Mouse (Mus musculus) ES-CJ7 (cell line): ENCODE measurements around the gene Nr1h2.

Experiments used
- DNase-seq: peaks from one replicate; pipeline ENCODE4 v3.0.0; 2011; ENCODE audit warnings: low read depth, low spot score

Nr1h2 gene

DNA sequence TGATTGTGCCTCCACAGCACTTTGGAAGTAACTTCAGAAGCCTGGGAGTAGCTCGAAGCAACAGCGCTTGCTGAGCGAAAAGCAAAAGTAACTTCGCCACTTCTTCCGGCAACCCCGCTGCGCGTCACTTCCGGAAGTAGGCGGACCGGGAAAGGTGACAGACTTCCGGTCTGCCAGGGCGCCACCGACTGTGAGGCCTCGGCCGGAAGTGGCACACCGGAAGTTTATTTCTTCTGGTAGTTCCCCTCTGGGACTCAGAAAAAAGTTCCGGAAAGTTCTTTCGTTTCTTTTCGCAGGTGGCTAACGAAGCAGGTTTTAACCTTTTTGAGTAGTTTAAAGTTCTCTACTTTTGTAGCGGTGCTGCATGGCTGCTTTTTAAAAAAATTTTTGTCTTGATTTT lies at the start of gene Nr1h2:
Nr1h2 (minus strand) TSS at position 126 of the 400 bp plus-strand sequence.
- DNase-seq: peak; percentile 96

DNA sequence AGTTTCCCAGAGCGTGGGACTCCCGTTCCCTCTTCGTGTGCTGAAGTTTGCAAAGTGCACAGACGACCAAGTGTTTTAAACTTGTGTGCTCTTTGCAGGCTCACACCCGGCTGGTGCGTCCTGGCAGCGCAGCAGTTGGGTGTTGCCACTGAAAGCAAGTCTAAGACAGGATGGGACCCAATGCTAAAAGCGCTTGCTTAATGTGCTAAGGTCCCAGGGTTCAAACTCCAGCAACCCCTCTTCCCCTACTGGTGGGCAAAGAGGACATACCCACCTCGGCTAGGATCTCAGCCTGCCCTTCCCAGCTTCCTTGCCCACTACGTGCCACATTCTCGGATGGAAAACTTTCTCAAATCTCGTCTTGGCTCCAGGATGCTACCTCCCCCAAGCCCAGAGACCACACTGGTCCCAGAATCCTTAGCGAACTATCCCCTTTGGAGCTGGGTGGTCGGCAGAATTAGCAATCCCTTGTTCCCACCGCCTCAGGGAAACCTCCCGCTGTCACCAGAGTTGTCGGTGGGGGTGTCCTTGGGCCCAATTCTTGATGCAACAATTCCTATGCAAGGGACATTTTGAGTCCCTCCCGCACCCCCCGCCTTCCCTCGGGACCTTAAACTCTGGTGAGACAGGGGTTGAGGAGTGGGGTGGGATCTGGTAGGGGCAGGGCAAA lies 49.6 kb upstream of the Nr1h2 start:
- DNase-seq: peak; percentile 89

DNA sequence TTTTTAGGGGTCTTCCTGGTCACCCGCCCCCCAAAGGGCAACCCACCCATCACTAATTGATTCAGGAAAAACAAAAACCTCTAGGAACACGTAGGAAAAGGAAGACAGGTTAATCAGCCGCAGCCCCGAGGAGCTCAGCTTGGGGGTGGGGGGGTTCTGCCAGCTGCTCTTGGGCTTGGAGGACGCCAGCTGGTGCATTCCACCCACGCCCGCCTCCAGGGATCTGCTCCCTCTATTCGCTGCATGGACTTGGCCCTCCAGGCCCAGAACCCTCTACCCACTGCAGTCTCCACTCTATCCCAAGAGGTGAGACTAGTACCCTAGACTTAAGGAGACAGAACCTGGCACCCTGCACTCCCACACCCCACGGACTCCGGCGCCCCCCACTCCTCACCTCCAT lies 48.7 kb upstream of the Nr1h2 start:
- no peak for DNase-seq

DNA sequence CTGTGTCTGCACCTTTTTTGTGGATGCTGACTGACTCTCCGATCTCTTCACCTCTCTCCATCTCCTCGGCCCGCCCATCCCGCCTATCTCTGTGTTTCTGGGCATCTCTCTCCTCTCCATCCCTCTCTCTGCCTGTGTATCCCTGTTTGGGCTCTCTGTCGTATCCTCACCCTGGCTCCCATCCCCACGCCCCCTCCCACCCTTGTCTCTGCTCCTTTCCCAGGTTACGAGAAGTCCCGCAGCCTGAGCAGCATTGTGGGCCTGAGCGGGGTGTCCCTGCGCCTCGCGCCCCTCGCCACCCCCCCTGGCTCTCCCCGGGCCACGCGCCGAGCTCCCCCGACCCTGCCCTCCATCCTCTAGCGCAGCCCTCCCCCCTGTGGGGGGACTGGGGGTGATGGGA lies 47.9 kb upstream of the Nr1h2 start:
- no peak for DNase-seq

DNA sequence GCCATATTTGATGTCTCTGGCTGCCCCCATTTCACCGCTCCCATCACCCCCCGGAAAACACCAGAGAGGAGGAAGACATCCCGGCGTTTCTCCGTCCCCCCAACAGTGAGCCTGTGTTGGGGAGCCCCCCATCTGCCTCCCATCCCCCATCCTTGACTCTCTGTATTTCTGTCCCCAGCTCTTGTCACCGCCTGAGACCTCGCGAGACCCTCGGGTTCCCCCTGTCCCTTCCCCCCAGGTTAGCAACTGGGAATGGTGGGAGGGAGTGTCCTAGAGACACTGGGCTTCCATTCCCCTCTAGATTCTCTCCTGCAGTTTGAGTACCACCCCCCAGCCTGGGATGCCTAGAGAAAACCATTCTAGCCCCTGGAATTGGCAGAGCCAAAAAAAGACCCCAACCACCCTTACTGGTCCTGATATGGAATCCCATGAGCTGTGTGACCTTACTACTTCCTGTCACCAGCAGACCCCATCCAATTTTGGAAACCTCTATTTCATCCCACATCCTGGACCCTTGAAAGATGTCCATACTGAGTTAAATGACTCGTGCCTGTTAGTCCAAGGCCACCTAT lies 47.0 kb upstream of the Nr1h2 start:
- no peak for DNase-seq

DNA sequence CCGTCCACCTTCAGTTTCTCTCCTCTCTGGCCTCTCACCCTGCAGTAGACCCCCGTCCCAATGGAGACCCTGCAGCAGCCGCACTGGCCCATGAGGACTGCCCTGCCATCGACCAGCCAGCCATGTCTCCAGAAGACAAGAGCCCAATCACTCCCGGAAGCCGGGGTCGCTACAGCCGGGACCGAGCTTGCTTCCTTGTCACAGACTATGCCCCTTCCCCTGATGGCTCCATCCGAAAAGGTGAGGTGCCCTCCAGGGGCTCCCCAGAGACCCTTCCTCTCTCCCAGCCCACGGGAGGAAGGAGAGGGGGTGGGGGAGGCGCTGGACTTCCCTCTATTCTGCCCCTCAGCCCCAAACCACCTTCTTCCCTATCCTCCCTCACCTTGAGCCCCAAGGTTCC lies 44.6 kb upstream of the Nr1h2 start:
- DNase-seq: no peak

DNA sequence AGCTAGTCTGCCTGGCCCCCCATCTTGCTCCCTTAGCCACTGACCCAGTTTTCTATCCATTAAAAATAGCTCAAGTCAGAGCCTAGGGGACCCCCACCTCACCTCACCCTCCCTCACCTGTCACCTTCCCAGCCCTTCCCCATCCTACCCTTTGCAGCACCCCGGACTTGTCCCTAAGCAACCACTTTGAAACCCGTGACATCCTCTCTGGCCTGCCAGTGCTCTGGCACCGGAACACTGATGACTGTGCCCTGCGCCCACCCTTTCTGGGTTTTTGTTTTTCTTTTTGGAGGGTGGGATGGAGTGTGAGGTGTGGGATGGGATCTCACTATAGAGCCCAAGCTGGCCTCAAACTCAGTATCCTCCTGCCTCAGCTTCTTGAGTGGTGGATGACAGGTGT lies 43.9 kb upstream of the Nr1h2 start:
- DNase-seq: no peak

DNA sequence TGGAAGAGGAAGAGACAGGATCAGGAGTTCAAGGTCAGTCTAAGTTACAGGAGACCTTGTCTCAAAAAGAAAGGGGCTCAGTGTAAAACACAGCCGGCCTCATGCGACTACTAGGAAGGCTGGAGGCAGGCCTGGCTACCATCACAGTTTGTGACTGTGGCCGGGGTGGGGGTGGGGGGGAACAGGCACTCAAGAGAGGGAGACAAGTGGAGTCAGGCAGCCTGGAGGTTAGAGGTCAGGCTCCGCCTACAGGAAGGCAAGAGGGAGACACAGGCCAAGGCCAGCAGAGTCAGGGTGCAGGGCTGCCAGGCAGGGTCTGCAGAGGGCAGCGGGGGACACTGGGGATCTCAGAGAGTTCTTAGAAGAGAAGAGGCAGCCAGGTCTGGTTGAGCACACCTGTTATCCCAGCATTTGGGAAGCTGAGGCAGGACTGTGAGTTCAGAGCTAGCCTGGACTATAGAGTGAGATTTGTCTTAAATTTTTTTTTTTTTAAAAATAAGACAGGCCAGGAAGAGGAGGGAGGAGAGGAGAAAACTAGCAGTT lies 43.3 kb upstream of the Nr1h2 start:
- DNase-seq: peak; percentile 67

DNA sequence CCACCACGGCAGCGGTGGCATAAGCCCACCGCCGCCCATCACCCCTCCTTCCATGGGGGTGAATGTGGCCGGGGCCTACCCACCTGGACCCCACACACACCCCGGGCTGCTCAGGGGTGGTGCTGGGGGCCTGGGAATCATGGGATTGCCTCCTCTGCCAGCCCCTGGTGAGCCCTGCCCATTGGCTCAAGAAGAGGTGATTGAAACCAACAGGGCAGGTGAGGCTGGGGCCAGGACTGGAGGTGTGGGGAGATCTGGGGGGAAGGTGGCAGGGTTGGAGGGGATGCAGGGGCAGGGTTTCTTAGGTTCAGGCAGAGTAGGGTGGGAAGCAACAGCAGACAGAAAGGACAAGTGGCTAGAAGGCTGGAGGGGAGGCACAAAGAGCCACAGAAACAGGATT lies 42.3 kb upstream of the Nr1h2 start:
- no peak for DNase-seq

DNA sequence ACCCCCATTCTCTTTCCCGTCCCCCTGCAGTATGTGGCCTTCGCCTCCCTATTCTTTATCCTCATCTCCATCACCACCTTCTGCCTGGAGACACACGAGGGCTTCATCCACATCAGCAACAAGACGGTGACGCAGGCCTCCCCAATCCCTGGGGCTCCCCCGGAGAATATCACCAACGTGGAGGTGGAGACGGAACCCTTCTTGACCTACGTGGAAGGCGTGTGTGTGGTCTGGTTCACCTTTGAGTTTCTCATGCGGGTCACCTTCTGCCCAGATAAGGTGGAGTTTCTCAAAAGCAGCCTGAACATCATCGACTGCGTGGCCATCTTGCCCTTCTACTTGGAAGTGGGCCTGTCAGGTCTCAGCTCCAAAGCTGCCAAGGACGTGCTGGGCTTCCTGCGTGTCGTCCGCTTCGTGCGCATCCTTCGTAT lies 41.4 kb upstream of the Nr1h2 start:
- DNase-seq: no peak

DNA sequence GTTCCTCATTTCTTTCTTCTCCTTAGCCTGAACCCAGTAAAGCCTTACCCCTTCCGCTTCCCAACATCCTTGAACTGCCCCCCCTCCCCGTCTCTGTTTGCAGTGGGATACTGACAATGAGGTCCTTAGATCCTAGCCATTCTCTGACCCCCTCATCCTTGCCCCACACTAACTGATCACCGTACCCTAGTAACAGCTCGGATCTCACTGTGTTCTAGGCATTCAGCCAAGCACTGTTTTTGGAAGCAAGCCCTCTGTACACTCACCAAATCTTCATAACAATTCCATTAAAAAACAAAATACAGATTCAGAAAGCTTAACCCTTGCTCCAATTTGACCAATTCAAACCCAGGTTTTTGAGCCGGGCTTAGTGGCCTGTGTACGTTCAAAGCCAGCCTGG lies 40.5 kb upstream of the Nr1h2 start:
- no peak for DNase-seq

DNA sequence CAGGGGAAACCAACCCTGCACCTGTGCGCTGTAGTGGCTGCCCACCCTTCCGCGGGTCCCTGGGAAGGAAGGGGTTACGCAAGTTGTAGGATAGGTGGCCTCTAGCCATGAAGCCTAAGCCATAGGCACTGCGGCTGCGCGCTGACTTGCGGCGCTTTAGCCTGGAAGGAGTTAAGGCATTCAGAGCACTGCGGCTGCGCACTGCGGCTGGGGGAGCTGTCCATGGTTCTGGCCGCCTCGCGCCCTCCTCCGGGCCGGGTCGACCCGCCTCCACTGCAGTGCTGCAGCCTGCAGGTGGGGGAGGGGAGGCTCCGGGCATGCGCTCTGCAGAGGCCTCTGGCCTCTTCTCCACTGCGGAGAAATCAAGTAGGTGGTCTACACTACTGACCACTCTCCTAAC lies 40.0 kb upstream of the Nr1h2 start:
- peak; percentile 94 for DNase-seq

DNA sequence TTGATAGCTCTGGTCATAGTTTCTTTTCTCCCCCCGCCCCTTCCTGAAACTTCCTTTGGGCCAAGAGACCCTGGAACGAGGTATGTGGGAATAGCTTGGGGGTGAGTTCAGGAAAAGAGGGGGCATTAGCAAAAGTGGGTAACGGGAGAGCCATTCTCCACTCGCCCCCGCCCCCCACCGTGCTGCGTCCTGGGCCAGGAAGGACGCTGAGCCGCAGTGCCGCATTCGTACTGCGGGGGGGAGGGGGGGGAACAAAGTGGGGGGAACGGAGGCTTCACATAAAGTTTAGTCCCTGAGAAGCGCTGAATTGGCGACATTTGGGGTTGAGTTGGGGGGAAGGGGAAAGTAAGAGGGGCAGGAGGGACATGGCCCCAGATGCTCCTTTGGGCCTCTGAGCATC lies 39.3 kb upstream of the Nr1h2 start:
- no peak for DNase-seq

DNA sequence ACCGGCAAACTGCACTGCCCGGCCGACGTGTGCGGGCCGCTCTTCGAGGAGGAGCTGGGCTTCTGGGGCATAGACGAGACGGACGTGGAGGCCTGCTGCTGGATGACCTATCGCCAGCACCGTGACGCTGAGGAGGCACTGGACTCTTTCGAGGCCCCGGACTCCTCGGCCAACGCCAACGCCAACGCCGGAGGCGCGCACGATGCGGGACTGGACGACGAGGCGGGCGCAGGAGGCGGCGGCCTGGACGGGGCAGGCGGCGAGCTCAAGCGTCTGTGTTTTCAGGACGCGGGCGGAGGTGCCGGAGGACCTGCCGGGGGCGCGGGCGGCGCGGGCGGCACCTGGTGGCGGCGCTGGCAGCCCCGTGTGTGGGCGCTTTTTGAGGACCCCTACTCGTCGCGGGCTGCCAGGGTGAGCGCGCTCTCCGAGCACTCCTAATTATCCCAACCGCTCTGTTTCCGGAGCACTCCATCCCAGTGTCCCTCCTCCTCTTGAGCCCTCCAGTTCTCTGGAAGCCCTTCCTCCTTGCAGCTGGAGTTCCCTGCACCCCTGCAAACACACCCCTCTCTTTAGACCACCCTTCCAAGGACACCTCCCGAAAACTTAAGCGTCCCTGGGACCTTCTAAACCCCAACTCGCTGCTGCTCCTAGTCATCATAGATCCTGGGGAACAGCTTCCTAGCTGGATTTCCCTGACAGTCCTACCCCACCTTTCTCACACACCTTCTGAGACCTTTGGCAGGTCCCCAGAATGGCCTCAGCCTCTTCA lies 37.8 kb upstream of the Nr1h2 start:
- DNase-seq: no peak

DNA sequence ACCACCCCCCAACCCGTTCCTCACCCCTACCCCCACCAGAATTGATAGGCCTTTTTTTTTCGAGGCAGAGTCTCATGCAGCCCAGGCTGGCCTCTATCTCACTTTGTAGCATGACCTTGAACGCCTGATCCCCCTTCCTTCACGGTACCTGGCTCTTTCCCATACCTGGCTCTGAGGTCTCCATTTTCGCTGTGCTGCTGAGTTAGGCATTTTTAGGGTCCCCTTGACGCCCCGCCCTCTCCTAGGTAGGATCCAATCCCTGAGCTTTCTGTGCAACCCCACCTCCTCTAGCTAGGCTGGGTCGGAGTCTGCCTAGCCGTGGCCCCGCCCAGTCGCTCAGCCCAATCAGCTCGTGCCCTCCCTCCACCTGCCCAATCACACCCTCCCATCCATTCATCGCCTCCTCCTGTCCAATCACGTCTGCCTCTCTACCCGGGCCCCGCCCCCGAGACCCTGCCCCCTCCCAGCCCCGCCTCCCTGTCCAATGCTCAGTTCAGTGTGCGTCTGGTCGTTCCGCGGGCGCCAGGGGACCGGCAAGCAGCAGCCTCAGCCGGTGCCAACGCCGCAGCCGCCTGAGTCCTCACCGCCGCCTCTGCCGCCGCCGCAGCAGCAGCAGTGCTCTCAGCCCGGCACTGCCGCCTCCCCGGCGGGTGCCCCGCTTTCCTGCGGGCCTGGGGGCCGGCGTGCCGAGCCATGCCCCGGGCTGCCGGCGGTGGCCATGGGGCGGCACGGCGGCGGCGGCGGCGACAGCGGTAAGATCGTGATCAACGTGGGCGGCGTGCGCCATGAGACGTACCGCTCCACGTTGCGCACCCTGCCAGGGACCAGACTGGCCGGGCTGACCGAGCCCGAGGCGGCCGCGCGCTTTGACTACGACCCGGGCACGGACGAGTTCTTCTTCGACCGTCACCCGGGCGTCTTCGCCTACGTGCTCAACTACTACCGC lies 36.9 kb upstream of the Nr1h2 start, which contains the start of gene Kcnc3:
Kcnc3 (plus strand) TSS at position 263 of the 946 bp plus-strand sequence.
- DNase-seq: peak; percentile 99

DNA sequence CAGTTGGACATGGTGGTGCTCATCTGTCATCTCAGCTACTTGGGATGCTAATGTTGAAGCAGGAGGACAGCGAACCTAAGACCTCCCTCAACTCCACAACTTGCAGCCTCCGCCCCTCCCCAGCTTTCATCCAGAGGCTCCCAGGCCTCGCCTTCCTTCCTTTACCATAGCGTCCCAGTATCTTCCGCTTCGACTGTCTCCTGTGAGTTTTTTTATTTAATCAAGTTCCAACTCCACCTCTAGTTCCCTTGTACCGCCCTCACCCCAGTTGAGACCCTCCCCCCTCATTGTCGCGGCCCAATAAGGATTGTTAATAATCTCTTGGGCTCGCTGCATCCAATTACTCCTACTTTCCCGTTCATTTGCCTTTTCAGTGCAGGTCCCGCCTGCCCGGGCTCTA lies 36.2 kb upstream of the Nr1h2 start:
- DNase-seq: peak; percentile 78

DNA sequence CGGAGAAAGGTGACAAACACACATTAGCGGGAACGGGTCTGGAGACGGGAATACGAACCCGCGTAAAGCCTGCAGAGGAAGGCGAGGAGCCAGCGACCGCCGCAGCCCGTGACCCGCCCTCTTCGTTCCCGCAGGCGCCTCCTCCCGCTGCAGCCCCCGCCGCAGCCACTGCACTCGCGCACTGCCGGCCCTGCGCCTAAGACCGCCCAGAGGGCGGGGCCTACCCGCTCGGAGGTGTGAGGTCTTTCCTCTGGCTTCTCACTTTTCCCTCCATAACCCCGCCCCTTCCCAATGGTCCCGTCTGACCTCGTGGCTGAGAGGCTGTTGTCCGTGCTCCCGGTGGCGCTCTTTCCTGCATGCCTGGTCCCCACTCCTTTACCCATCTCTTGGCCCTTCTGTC lies 35.4 kb upstream of the Nr1h2 start:
- DNase-seq: peak; percentile 95

DNA sequence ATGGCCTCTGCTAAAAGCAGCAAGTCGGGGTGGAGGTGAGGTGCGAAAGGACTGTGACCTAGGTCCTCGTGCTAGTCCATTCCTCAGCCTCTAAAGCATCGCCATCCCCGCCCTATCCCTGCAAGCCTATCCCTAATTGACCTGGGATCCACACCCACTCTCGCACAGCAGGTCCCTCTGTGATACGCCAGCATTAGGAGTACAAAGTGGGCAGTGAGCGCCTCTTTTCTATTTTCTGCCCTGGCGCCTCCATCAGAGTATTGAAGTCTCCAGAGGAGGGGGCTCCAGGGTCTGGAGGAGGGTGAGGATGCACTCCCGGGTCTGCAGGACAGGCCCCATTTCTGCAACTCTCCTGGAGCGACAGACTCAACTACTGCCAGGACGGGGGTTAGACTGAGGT lies 34.6 kb upstream of the Nr1h2 start:
- DNase-seq: peak; percentile 41

DNA sequence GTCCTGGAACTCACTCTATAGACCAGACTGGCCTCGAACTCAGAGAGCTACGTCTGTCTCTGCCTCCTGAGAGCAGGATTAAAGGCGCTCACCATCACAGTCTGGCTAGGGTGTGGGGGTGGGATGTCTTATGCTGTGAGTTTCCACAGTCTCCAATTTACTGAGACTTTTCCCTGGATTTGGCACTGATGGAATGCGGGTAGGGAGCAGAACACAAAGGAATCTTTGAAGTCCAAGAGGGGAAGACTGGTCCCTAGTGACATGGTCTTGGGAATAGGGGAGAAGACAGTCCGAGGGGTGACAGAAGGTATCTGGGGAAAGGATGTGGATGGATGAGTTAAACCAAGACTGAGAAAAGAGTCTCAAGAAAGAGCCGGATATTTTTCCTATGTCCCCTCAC lies 33.9 kb upstream of the Nr1h2 start:
- DNase-seq: no peak

DNA sequence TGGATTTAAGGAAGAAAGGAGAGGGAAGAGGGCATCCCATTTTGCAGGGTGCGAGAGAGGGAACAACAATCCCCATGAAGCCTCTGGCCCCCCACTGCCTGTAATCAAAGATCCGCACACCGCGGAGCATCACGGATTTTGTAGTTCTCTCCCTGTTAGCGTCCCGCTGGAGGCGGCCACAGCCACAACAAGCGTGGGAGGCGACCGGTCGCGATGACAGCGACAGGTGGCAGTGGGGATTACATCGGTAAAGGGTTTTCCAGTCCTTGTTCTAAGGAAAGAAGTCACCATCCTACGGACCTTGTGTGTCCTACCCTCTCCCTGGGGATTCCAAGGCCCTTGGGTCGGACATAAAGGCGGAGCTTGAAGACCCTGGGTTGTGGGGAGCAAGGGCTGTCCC lies 33.2 kb upstream of the Nr1h2 start:
- peak; percentile 84 for DNase-seq

DNA sequence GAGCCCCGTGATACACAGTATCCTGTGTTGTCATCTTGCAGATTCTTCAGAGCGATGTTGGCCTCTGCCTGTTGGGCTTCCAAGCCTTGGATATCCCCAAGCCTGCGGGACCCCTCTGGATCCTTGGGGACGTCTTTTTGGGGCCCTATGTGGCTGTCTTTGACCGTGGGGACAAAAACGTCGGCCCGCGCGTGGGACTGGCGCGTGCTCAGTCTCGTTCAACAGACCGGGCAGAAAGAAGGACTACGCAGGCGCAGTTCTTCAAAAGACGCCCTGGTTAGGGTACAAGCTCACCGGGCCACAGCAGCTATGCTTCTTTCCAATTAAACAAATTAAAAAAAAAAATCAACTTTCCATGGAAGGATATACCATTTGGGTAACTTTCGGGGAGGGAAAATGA lies 32.8 kb upstream of the Nr1h2 start:
- DNase-seq: peak; percentile 63

DNA sequence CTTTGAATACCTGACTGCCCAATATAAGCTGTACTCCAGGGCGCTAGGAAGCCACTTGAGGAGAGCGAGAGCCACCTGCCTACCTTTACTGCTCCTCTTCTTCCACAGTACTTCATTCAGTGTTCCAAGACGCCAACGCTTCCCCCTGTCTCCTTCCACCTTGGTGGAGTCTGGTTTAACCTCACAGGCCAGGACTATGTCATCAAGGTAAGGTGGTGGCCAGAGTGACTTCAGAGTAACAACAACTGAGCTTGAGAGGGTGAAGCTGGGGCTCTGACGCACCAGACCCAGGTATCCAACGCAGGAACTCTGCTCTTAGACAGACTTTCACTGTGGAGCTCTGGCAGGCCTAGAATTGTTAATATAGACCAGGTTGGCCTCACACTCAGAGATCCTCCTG lies 31.9 kb upstream of the Nr1h2 start:
- no peak for DNase-seq
